Mouse (Mus musculus) bone marrow, adult 2 months (tissue): ENCODE data around the gene Pard3.

Source experiments
- CTCF ChIP-seq: fragments of 200-500 bp; IDR thresholded peaks from 2 replicates; pipeline ENCODE4 v1.5.1; 2011; ENCODE audit warnings: low read length, control low read depth; ENCODE audit not compliant: control insufficient read depth, insufficient read depth
- POLR2A ChIP-seq: fragments of 200-500 bp; IDR thresholded peaks from 2 replicates; pipeline ENCODE4 v1.6.1; 2011; ENCODE audit warnings: low read depth, mild to moderate bottlenecking, control low read depth, low read length, borderline replicate concordance; ENCODE audit not compliant: control insufficient read depth

GRCm38 (mm10) chr8:127123391-127123790 lies 59.7 kb downstream of the Pard3 start:
- TF ChIP-seq CTCF (no peak), POLR2A (no peak)
